Mouse (Mus musculus) activated CD4-positive, CD25-positive, alpha-beta regulatory T cell, adult 9 weeks (primary cell): ENCODE results near the gene Trnt1. TPM values are rescaled to one million over a fixed set of nuclear protein-coding genes. Genes with fewer than 3 reads are reported as not detected.

Source experiments
- polyA plus RNA-seq: library from polyadenylated mRNA; unstranded; fragments of 100-300 nt; shearing (Covaris generic); gene quantifications from one replicate; pipeline ENCODE4 v1.2.1, GENCODE M21; 2017

The Trnt1 gene
- 80.1 TPM for polyA plus RNA-seq

DNA sequence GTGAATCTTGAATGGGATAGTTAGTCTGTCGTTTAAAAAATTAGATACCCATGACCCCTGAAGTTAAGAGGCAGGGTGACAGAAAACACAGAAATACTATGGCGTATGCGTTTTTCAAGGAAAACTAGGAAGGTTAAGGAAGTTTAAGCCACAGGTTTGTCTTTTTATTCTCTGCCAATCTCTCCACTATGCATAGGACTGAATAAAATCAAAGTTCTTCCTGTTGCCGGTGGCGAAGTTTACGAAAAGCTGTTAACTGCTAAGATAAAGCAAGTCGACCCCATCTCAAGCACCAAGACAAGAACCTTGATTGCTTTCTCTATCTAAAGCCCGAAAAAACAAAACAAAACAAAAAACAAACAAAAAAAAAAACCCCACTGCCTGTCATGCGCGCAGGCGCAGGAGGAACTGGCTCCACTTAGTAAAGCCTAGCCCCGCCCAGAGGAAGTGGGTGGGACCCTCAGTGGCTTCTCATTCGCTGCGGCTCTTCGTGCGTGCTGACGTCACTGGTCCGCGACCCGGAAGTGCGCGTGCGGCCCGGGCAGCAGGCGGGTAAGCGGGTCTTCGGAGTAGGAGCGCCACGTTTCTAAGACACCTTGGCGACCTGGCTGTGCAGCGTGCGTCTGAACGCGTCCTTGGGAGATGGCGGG lies at the start of gene Trnt1:
TSS of gene Trnt1 (plus strand) at position 481 of the 650 bp plus-strand sequence.

DNA sequence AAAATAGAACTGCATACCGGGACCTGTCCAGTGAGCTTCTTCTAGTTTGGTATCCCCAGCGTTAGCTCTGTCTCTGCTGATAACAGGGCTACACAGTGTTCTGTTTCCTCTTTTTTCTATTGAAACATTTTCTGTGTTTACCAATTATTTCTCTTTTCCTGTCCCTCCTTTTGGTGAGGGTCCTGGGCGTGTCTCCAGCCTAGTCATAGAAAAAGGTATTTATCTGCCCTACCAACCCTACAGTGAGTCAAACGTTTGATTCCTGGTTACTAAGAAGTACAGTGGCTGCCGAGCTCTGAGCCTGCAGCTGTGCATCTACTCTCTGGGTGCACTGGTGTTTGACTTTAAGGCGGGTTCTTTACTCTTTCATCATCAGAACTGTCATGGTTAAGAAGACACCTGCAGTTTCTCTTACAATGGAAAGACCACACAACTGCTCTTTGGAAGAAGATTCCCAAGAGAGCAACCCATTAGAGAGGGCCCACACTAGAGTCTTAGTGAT lies 20.0 kb upstream of the Trnt1 start, which contains the start of gene Il5ra:
TSS of gene Il5ra (minus strand) at position 151 of the 502 bp plus-strand sequence.

DNA sequence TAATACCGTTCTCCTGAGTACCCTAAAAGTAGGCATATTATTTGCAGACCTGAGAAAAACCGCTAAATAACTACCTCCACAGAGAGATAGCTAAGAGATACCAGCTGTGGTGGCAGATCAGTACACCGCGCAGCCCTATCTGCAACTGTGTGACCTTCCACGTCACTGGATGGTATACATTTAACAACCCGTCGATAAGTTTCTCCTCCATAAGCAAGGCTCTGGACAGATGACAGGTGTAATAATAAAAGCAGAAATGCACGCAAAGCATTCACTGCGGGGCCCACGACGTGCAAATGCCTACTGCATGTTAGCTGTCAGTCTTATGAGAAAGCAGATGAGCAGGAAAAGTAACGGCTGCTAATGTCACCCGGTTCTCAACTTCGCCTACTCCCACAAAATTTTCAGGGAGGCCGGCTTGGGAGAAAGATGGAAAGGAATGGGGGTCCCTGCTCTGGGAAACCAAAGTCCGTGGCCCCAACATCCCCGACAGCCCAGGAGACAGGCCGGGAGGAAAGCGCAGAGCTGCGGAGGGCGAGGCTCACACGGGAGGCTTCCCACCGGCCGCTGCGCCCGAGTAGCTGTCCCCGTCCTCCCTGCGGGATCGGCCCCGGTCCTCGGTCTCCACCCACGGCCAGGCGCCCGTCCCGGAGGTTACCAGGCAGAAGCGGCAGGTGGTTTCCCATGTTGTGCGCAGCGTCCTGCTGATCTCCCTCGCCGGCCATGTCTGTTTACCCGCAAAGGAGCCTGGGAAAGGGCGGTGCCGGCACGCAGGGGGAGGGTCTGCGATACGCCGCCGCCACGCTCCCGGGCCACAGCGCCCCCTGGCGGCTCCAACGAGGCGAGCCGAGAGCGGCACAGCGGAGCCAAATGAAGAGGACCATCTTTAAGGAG lies 30.7 kb downstream of the Trnt1 start, which contains the start of gene Crbn:
TSS of gene Crbn (minus strand) at position 745 of the 894 bp plus-strand sequence.

Other genes with a start within 250 kb of the Trnt1 start
- not detected for gene Il5ra, start 20.1 kb upstream of the Trnt1 start, polyA plus RNA-seq
- 148 TPM for gene Crbn, start 31.0 kb downstream of the Trnt1 start, polyA plus RNA-seq